Mouse (Mus musculus): ENCODE measurements around the gene Mri1.

- TF ChIP-seq TCF12 (IDR thresholded peaks at IDR 0.05; ENCODE audit: low read depth, low read length) (no peak), NRF1 (IDR thresholded peaks at IDR 0.05; ENCODE audit: low read depth, low read length) (no peak), CTCF (conservative IDR thresholded peaks at IDR 0.05 in 1 of 2, IDR thresholded peaks at IDR 0.05 in 1 of 2; ENCODE audit: low read depth in 2 of 2, low read length in 2 of 2) (no peak), MAX (IDR thresholded peaks at IDR 0.05; ENCODE audit: low read length) (no peak), ZKSCAN1 (IDR thresholded peaks at IDR 0.05; ENCODE audit: borderline replicate concordance, low read depth, low read length) (no peak), GABPA (IDR thresholded peaks at IDR 0.05; ENCODE audit: insufficient replicate concordance, low read depth, low read length) (no peak), POLR2A (IDR thresholded peaks at IDR 0.05; ENCODE audit: low read depth, low read length) (no peak)
Measured at GRCm38 (mm10) chr8:84218143-84218542, 39.0 kb downstream of the Mri1 start.
